Mouse (Mus musculus): ENCODE data around the gene Ifna6. TPM values are rescaled to one million over a fixed set of nuclear protein-coding genes. Genes with fewer than 3 reads are reported as not detected.

The Ifna6 gene
- polyA plus RNA-seq, 1 experiment from 2014 or later = not detected

Other genes starting within 250 kb of the Ifna6 start
- not detected in 2 replicates for gene Ifna9, start 235.0 kb upstream of the Ifna6 start, polyA plus RNA-seq (2015; fragmentation: Nextera tagmentation; extraction: Ambion mirVana)
- not detected in 2 replicates for gene Ifna12, start 224.0 kb upstream of the Ifna6 start, polyA plus RNA-seq (2015; fragmentation: Nextera tagmentation; extraction: Ambion mirVana)
- not detected in 2 replicates for gene C87499, start 193.0 kb upstream of the Ifna6 start, polyA plus RNA-seq (2015; fragmentation: Nextera tagmentation; extraction: Ambion mirVana)
- not detected in 2 replicates for gene Ifna13, start 183.0 kb upstream of the Ifna6 start, polyA plus RNA-seq (2015; fragmentation: Nextera tagmentation; extraction: Ambion mirVana)
- not detected in 2 replicates for gene Ifna16, start 150.5 kb upstream of the Ifna6 start, polyA plus RNA-seq (2015; fragmentation: Nextera tagmentation; extraction: Ambion mirVana)
- gene Ifna2, start 143.5 kb upstream of the Ifna6 start, polyA plus RNA-seq (2015; fragmentation: Nextera tagmentation; extraction: Ambion mirVana) = not detected in 2 replicates
- not detected in 2 replicates for gene Ifnab, start 136.1 kb upstream of the Ifna6 start, polyA plus RNA-seq (2015; fragmentation: Nextera tagmentation; extraction: Ambion mirVana)
- 1.2 and 1.8 TPM in 2 replicates for gene Gm26566, start 105.6 kb upstream of the Ifna6 start, polyA plus RNA-seq (2015; fragmentation: Nextera tagmentation; extraction: Ambion mirVana)
- gene Klhl9, start 105.0 kb upstream of the Ifna6 start, polyA plus RNA-seq (2015; fragmentation: Nextera tagmentation; extraction: Ambion mirVana) = 100 and 103 TPM in 2 replicates
- gene Gm13271, start 72.5 kb upstream of the Ifna6 start, polyA plus RNA-seq (2015; fragmentation: Nextera tagmentation; extraction: Ambion mirVana) = not detected in 2 replicates
- 0.16 TPM in 1 of 2 replicates, not detected in the other for gene Gm13283, start 67.3 kb upstream of the Ifna6 start, polyA plus RNA-seq (2015; fragmentation: Nextera tagmentation; extraction: Ambion mirVana)
- 0.25 TPM in 1 of 2 replicates, not detected in the other for gene Gm13290, start 53.6 kb upstream of the Ifna6 start, polyA plus RNA-seq (2015; fragmentation: Nextera tagmentation; extraction: Ambion mirVana)
- not detected in 2 replicates for gene Gm13289, start 50.5 kb upstream of the Ifna6 start, polyA plus RNA-seq (2015; fragmentation: Nextera tagmentation; extraction: Ambion mirVana)
- gene Gm13272, start 47.6 kb upstream of the Ifna6 start, polyA plus RNA-seq (2015; fragmentation: Nextera tagmentation; extraction: Ambion mirVana) = not detected in 2 replicates
- not detected in 2 replicates for gene Ifnz, start 45.3 kb upstream of the Ifna6 start, polyA plus RNA-seq (2015; fragmentation: Nextera tagmentation; extraction: Ambion mirVana)
- gene Gm13276, start 41.7 kb upstream of the Ifna6 start, polyA plus RNA-seq (2015; fragmentation: Nextera tagmentation; extraction: Ambion mirVana) = not detected in 2 replicates
- gene Gm13277, start 38.8 kb upstream of the Ifna6 start, polyA plus RNA-seq (2015; fragmentation: Nextera tagmentation; extraction: Ambion mirVana) = not detected in 2 replicates
- gene Gm13278, start 35.9 kb upstream of the Ifna6 start, polyA plus RNA-seq (2015; fragmentation: Nextera tagmentation; extraction: Ambion mirVana) = not detected in 2 replicates
- not detected in 2 replicates for gene Gm13275, start 32.9 kb upstream of the Ifna6 start, polyA plus RNA-seq (2015; fragmentation: Nextera tagmentation; extraction: Ambion mirVana)
- not detected in 2 replicates for gene Gm13279, start 30.0 kb upstream of the Ifna6 start, polyA plus RNA-seq (2015; fragmentation: Nextera tagmentation; extraction: Ambion mirVana)
- 0.13 TPM in 1 of 2 replicates, not detected in the other for gene Gm13285, start 27.8 kb upstream of the Ifna6 start, polyA plus RNA-seq (2015; fragmentation: Nextera tagmentation; extraction: Ambion mirVana)
- not detected in 2 replicates for gene Gm13287, start 24.2 kb upstream of the Ifna6 start, polyA plus RNA-seq (2015; fragmentation: Nextera tagmentation; extraction: Ambion mirVana)
- not detected in 2 replicates for gene Gm13288, start 21.9 kb upstream of the Ifna6 start, polyA plus RNA-seq (2015; fragmentation: Nextera tagmentation; extraction: Ambion mirVana)
- gene Ifna7, start 11.2 kb upstream of the Ifna6 start, polyA plus RNA-seq (2015; fragmentation: Nextera tagmentation; extraction: Ambion mirVana) = not detected in 2 replicates
- not detected in 2 replicates for gene Ifna11, start 7.5 kb upstream of the Ifna6 start, polyA plus RNA-seq (2015; fragmentation: Nextera tagmentation; extraction: Ambion mirVana)
- not detected in 2 replicates for gene Ifna5, start 8.1 kb downstream of the Ifna6 start, polyA plus RNA-seq (2015; fragmentation: Nextera tagmentation; extraction: Ambion mirVana)
- not detected in 2 replicates for gene Ifna4, start 14.4 kb downstream of the Ifna6 start, polyA plus RNA-seq (2015; fragmentation: Nextera tagmentation; extraction: Ambion mirVana)
- not detected in 2 replicates for gene Ifna1, start 22.7 kb downstream of the Ifna6 start, polyA plus RNA-seq (2015; fragmentation: Nextera tagmentation; extraction: Ambion mirVana)
- gene Ifne, start 52.8 kb downstream of the Ifna6 start, polyA plus RNA-seq (2015; fragmentation: Nextera tagmentation; extraction: Ambion mirVana) = not detected in 2 replicates

Measured in hindbrain, embryonic 15.5 days (tissue).